Mouse (Mus musculus) cerebellum, adult (tissue): ENCODE results near the gene Rasgef1c.

Experiments used
- ATAC-seq: cut with Nextera tagmentation; 2 replicates; pipeline ENCODE4 v1.9.2; 2017; ENCODE audit warnings: mild to moderate bottlenecking, moderate library complexity, mixed read lengths; ENCODE audit not compliant: insufficient number of reproducible peaks, low FRiP score, low TSS enrichment

The Rasgef1c gene

DNA sequence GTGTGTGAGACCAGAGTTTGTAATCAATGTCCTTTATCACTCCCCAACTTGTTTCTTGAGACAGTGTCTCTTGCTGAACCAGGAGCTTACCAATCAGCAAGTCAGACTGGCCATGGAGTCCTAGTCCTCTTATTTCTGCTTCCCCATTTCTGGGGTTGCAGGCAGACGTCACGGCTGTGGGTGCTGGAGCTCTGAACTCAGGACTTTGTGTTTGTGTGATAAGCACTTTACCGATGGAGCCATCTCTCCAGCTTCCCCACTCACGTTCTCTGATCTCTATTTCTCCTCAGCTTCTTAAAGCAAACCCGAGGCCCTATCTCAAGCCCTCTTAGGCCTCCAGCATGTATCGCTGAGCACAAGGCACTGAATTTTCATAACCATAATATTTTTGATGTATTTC lies 17.7 kb downstream of the Rasgef1c start:
- ATAC-seq: no peak

- ATAC-seq: no peak
Observed at GRCm38 (mm10) chr11:49923539-49923938, 21.9 kb downstream of the Rasgef1c start.

GRCm38 (mm10) chr11:49926183-49926582 lies 24.5 kb downstream of the Rasgef1c start:
- no peak for ATAC-seq

GRCm38 (mm10) chr11:49927169-49927568 lies 25.5 kb downstream of the Rasgef1c start:
- no peak for ATAC-seq

DNA sequence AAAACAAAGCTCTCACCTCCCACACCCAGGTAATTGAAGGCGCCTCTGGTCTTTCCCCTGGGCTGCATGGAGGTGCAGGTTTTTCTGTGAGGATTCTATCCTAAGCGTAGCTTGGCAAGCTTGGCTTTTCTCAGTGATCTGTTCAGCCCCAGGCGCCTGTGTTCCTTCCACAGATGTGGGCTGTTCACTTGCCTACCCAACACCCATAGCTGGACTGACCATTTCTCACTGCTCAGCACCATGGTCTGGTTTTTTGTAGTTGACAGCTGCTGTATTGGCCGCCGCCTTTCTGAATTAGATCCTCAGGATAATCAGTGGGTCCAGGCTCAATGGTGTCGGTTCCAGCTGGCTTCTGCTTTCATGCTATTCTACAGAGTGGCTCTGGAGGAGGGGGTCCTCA lies 26.0 kb downstream of the Rasgef1c start:
- no peak for ATAC-seq

DNA sequence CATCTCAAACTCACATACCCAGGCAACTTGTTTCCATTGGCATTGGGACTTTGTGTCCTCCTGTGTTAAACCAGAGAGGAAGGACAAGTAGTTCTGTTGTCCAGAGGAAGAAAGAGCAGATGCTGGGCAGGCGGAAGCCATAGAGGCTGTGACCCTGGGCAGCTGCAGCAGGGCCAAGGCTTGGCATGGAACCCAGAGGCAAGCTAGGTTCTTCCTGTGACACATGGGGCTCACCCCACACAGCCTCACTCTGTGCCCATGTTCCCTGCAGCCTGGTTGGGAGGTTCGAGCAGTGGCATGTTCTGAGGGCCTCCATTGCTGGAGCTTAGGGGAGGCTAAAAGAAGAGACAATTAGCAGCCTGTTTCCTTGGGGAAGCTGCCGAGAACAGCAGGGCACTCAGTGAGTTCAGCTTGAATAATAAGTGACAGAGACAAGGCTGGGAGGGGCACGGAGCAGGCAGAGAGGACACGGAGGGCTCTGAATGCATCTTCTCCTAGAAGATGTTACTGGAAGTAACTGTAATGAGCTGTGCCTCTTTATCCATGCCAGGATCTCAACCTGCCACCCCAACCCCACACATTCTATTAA lies 29.5 kb downstream of the Rasgef1c start:
- no peak for ATAC-seq

DNA sequence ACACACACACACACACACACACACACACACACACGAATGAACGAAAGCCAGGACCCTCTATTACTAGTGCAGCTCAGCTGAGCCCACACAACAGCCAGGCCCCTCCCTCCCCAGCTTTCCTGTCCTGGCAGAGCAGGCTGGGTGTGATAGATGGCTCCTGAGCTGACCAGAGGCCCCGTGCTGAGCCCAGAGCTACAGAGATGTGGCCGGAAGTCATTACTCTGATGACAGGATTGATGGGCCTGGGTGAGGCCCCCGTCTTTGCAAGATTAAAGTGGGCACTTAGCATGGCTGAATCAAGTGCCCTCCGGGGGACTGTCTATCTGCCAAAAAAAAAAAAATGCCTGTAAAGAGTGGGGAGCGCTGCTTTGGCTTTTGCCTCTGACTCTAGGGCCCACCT lies 30.2 kb downstream of the Rasgef1c start:
- no peak for ATAC-seq

DNA sequence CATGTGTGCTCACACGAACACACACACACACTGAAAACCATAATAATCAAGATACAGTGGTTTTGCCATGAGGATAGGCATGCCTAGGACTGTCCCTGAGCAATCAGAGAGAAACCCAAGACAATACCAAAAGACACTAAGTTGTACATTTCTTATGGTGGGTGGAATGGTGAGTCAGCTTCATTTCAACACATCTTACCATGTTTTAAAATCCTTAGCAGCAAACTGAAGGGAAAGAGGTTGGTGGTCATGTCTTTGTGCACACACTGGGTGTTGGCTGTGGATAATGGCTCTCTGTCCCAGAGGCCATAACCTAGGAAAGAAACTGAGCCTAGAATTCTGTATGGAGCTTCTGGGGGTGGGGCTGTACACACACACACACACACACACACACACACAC lies 32.2 kb downstream of the Rasgef1c start:
- no peak for ATAC-seq

GRCm38 (mm10) chr11:49934322-49934721 lies 32.7 kb downstream of the Rasgef1c start:
- ATAC-seq: no peak

DNA sequence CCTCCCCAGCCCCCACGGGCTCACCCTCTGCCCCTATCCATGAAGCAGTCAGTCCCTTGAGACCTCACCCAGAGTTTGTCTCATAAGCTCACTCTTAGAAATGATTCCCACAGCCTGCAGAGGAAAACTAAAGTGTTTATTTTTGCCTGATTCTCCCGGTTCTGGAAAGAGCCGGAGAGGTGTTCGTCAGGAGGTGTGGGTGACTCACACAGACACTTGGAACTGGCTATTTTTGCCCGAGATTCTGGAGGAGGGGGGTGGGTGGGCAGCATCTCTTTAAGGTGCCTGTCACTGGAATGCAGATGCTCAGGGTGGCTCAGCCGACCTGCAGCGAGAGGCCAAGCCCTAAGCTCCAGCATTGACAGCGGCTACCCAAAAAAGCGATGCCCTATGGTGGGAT lies 34.8 kb downstream of the Rasgef1c start:
- no peak for ATAC-seq

DNA sequence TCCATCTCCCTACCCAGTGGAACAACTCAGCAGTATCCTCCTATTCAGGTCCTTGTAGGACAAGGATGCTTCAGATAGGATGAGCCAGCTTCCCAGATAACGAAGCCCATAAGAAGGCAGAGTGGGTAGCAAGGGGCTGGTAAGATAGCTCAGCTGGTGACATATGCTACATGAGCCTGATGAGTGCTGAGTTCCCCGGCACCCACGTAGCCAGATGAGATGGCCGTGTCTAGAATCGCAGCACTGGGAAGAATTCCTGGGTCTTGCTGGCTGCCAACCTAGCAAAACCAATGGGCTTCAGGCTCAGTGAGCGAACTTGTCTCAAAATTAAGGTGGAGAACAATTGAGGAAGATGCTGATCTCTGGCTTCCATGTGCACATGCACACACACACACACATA lies 36.1 kb downstream of the Rasgef1c start:
- ATAC-seq: no peak

DNA sequence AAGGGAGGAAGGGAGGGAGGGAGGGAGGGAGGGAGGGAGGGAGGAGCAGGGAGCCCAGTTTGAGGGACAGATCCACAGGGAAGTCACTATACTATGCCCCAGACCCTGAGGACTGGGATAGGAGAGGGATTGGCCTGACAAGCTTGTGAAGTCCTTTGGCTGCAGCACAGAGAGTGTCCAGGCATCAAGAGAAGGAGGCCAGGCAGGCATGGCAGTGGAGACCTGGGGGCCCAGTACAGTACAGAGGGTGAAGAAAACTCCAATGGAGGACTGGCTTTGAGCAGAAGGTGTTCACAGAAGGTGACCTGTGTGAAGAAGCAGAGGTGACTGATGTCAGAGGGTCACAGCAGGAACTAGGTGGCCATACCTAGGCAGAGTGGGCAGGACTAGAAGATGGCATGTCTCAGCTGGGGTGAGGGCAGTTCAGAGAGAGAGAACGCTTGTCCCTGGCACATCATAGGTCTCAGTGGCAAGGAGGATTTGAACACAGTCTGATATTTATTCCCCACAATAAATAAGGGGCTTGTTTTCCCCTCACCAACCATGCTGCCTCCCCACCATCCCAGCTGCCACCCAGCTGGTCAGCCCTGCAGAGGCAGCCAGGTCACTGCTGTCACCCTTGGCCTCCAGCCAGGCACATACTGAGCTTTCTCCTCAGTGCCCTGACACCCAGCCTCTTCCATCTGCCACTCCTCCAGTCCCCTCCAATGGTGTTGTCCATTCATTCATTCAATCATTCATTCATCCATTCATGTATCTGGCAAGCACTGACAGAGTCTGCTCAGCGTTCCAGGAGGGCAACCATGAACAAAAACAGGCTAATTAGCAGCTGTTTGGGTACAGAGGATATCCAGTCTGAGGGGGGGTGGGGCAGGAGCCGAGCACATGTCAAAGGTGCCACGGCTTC lies 36.9 kb downstream of the Rasgef1c start:
- peak; percentile 49 for ATAC-seq

- ATAC-seq: no peak
Observed at GRCm38 (mm10) chr11:49942841-49943240, 41.2 kb downstream of the Rasgef1c start.

DNA sequence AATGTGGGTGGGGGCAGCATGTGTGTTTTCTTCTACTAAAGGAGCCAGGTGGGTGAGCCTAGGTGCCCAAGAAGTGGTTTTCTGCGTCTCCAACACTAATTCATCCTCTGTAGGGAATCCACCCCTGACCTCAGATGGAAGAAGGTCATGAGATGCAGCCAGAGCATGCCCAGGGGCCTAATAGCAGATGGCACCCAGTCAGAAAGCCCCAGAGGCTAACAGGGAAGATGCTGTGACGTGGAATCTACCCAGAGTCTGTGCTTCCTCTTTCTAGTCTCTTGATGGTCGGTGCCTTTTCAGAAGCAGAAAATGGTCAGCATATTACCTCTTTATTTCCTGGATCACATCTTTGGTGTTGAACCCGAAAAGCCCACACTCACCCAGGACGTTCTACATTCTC lies 42.3 kb downstream of the Rasgef1c start:
- no peak for ATAC-seq

- ATAC-seq: no peak
Observed at GRCm38 (mm10) chr11:49945726-49946125, 44.1 kb downstream of the Rasgef1c start.

DNA sequence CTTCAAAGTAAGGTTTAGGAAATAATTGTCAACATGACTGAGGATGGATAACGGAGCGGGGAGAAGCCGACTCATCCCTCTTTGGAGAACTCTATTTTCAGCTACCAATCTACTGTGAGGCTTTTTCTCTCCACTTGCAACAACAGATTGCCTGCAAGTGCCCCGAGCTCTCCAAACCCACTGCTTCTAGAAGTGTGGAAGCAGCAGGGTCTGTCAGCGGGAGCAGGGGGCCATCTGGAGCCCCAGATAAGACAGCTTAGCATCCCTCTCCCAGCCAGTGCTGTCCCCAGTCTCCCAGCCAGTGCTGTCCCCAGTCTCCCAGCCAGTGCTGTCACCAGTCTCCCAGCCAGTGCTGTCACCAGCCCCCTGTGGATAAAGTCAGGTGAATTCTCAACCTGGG lies 48.2 kb downstream of the Rasgef1c start:
- no peak; the same call in 1 of the 2 replicates for ATAC-seq

GRCm38 (mm10) chr11:49953616-49954015 lies 52.0 kb downstream of the Rasgef1c start:
- no peak for ATAC-seq

GRCm38 (mm10) chr11:49955577-49956261 lies 54.1 kb downstream of the Rasgef1c start:
- peak; percentile 74 for ATAC-seq

- no peak for ATAC-seq
Observed at GRCm38 (mm10) chr11:49958017-49958416, 56.4 kb downstream of the Rasgef1c start.

GRCm38 (mm10) chr11:49961098-49961740 lies 59.6 kb downstream of the Rasgef1c start:
- ATAC-seq: no peak

- ATAC-seq: no peak
Observed at GRCm38 (mm10) chr11:49965320-49965719, 63.7 kb downstream of the Rasgef1c start.
